Mouse (Mus musculus) erythroid progenitor cell, adult 5-6 weeks (primary cell): ENCODE data around the gene Atp1b2. TPM values are rescaled to one million over a fixed set of nuclear protein-coding genes. Genes with fewer than 3 reads are reported as not detected.
"Not testable (repeated sequence)": the region's sequence is repeated elsewhere in the genome, so short reads cannot be mapped to it uniquely, and the experiment has no call there.

Experiments used
- ATAC-seq: replicated peaks from 2 replicates; pipeline ENCODE4 v1.8.0; 2016; ENCODE audit warnings: moderate number of reproducible peaks, mild to moderate bottlenecking, moderate TSS enrichment, inconsistent platforms; ENCODE audit not compliant: poor library complexity, low FRiP score, severe bottlenecking
- total RNA-seq, 2 experiments: library from RNA; stranded (forward) in 1 of 2; stranded (reverse) in 1 of 2; fragments of 150-400 nt in 1 of 2; fragments of 186-747, 209-891 nt in 1 of 2; gene quantifications; 2 replicates each; pipeline versions ENCODE4 v1.2.3 to v1.2.4; 2015 to 2017; ENCODE audit warnings: low replicate concordance in 2 of 2

Atp1b2 gene
- 20.9 and 36.5 TPM in 2 replicates for total RNA-seq (2015; ENCODE audit: low replicate concordance)
- total RNA-seq (2017; ENCODE audit: low replicate concordance) = 3.5 and 4.5 TPM in 2 replicates

DNA sequence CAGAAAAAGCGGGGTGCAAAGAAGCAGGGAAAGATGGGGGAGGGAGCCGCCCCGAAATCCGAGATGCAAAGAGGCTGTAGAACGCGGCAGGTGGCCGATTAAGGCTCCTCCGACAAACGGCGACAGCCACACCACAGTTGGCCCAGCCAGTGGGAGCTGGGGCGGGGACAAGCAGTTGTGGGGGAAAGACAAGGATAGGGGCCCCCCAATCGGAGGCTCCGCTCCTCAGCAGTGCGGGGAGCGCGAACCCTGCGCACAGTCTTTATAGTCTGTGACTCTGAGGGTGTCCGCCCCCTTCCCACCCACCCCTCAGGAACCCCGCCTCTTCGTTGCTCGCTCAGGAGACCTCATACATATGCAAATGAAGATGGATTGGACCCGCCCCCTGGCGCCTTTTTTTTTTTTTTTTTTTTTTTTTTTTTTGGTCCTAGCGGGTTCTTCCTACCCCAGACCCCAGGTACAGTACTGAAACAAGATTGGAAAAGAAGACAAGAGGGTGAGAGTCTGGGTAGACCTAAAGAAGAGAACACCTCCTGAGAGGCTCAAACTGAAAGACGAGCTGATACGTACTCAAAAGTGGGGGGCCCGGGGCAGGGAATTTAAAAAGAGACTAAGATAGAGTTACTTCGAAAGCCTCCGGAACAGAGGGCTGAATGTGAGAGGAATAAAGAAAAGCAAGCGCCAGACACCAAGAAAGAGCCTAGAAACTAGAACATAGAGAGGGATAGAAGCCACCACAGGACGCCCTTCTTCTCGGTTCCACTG, at the start of gene Atp1b2:
Atp1b2 (minus strand) TSS at position 217 of the 765 bp plus-strand sequence.
- ATAC-seq = peak; percentile 80

DNA sequence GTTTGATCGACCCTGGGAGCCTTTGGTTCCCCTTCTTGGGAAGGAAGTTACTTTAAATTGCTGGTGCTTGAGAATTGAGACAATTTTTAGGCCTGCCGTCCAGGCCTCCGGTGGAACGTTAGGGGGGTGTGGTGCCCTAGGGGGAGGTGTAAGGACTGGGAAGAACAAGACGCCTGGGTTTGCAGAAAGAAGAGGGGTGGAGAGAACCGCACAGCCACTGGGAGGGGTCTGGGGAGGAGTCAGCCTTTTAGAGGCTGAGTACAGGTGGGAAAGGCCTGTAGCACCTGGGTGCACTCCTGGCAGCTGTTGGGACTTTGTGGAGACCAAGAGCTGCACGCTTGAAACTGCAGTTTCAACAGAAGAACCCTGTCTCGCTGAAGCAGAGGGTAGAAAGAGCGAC, 49.0 kb upstream of the Atp1b2 start:
- no peak for ATAC-seq

DNA sequence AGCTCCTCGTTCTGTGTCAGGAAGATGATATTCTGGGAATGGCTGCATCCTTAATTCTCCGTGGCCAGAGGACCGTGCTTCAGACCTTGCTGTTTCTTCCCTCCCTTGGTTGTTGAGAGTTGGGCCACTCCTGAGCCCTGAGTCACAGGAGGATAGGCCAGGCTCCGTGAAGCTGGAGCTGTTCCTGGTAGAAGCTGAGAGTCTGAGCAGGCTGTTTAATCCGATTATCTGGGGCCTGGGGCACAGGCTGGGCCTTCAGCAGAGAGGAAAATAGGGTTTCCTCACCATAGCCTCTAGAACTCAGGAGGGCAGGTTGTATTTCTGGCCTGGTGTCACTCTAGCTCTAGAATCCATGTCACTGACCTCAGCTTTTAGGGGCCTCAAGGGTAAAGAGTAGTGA, 47.7 kb upstream of the Atp1b2 start:
- no peak for ATAC-seq

DNA sequence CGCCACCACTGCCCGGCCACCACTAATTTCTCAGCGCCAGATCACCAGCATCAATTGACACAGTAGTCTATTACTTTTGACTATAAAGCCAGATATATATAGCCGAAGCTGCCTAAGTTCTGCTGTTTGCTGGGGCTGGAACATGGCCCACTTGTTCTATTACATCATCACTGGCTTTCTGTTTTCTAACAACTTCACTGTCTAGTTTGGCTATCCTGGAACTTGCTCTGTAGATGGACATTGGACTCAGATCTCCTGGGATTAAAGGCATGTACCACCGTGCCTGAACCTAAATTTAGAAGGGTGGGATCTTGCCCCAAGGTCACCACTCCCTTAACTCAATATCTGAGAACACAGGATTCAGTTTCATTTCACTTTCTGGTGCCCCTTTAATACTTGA, 40.1 kb upstream of the Atp1b2 start:
- ATAC-seq = no peak

DNA sequence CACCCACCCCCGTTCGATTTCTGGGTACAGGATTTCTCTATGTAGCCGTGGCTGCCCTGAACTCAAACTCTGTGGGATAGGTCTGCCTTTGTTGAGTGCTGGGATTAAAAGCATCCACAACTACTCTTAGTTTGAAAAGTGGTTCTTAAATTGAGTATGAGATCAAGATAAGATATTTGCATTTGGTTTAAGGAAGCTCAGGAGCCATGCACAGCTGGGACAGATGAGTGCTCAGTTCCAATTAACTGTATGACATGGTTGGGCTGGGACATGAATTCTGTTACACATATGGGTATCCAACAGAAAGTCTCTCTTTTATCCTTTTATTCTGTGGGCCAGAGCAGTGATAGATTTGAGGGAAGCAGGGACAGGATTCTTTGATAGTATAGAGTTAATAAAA, 29.7 kb upstream of the Atp1b2 start:
- no peak for ATAC-seq

DNA sequence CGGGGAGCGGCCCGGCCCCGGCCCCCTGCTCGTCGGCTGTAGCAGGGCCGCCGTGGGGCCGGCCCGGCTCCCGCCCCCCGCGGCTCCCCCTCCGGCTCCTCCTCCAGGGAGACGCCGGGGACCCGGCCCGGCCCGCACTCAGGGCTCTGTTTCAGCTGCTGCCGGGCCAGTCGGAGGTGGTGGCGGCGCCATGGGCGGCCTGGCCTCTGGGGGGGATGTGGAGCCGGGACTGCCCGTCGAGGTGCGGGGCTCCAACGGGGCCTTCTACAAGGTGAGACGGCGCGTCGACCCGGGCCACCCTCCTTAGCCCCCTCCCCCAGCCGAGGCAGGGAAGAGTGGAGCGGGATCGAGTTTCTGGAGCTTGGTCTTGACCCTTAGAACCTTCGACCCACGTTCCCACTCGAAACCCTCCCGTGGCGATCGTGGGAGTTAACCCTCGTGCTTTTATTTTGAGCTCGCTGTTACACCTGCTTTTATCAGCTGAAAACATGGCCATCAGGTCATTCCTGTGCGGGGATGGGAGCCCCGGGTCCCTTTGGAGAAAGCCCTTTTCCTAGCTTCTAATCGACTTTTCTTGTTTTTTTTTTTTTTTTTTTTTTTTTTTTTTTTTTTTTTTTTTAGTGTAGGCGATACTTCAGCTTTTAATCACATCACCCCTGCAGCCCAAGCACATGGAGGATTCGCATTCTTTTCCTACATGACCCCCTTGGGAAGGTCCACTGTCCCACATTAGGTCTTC, 27.6 kb upstream of the Atp1b2 start:
- ATAC-seq = peak; percentile 43

DNA sequence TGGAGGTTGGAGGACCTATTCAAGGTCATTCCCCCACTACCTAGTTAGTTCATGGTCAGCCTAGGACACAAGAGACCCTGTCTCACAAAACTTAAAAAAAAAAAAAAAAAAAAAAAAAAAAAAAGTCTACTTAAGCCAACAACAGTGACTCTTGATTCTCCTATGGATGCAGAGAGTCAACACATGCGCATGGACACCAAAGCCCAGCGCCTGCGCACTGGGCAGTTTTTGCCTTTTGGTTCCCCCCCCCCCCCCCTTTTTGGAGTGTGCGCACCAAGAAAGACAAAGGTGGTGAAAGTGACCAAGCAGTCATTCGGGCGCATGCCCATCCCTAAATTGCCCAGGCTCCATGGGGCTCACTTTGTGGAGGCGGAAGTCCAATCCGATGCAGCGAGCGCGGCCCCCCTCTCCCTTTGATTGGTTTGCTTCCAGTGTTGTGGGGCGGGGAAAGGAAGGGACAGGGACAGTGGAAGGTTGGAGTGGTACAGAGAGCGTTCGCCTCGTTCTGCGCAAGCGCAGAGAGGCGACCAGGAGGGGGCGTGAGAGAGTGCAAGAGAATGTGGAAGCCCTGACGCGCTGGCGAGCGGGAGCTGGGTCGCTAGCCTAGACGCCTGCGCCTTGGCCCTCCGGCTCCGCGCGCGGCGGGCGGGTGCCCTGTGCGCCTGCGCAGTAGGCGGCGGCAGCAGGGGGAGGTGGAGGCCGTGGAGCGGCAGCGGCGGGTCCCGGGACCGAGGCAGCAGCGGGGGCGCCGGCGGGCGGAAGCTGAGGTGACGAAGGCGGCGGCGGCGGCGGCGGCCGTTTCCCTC, 26.7 kb upstream of the Atp1b2 start, which contains the start of gene Fxr2:
Fxr2 (plus strand) TSS at position 707 of the 806 bp plus-strand sequence.
- ATAC-seq = peak; percentile 90

DNA sequence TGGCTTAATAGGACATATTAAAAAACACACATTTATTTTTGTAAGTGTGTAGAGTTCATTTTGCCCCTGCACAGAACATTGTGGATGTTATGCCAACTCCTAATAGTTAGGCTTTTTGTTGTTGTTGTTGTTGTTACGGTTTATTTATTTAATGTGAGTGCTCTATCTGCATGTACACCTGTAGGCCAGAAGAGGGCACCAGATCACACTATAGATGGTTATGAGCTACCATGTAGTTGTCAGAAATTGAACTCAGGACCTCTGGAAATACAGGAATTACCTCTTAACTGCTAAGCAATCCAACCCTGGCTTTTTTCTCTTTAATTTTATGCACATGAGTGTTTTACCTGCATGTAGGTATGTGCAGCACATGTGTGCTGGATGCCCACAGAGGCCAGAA, 24.1 kb upstream of the Atp1b2 start:
- ATAC-seq = no peak

DNA sequence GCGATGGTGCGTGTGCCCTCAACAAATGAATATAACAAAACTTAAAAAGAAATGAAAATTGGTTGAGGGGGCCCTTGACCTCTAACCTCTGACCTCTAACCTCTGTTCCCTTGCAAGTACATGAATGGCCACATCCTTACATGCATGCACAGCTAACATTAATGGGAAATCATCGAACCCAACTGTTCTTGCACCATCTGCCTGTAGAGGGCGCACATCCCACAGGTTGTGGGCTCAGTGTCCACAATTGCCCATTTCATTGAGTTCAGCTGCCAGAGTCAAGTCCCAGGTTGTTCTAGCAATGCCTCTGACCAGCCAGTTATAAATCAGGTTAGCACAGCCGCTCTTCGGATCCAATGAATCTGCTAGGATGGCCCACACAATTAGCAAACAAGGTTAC, 22.5 kb upstream of the Atp1b2 start:
- ATAC-seq = peak; percentile 52

DNA sequence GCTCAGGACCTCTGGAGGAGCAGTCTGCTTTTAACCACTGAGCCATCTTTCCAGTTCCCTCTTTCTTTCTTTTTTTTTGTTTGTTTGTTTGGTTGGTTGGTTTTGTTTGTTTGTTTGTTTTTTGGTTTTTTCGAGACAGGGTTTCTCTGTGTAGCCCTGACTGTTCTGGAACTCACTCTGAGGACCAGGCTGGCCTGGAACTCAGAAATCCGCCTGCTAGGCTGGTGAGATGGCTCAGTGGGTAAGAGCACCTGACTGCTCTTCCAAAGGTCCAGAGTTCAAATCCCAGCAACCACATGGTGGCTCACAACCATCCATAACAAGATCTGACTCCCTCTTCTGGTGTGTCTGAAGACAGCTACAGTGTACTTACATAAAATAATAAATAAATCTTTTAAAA, 18.6 kb upstream of the Atp1b2 start:
- ATAC-seq = not testable (repeated sequence)

DNA sequence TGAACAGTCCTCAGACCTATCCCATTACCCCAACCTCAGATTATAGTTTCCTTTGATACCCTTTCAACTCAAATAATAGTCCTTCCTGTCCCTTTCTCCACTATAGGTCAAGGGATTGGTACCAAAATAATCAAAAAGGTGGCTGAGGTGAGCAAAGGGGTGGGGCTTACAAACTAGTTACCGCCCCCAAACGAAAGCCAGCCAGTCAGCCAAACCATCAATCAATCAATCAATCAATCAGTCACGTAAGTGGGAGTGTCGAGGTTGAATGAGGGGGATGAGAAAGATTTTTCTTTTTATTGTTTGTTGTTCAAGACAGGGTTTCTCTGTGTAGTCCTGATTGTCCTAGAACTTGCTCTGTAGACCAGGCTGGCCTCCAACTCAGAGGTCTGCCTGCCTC, 17.3 kb upstream of the Atp1b2 start:
- ATAC-seq = no peak

DNA sequence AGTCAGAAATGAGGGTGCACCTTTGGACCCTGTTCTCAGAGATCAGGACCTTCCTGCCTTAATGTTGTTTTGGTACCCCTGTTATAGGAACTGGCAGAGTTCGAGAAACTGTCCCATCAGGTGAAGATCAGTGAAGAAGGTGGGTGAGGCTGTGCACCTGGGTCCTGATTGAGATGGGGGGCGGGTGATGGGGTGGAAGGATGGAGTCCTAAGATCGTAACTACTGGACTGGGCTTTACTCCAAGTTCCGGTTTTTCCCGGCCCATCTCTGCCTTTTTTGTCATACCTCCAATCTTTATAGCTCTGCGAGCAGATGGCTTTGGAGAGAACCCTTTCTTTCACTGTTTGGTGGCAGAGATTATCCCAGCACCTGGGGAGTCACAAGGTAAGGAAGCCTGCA, 16.7 kb upstream of the Atp1b2 start:
- no peak for ATAC-seq

DNA sequence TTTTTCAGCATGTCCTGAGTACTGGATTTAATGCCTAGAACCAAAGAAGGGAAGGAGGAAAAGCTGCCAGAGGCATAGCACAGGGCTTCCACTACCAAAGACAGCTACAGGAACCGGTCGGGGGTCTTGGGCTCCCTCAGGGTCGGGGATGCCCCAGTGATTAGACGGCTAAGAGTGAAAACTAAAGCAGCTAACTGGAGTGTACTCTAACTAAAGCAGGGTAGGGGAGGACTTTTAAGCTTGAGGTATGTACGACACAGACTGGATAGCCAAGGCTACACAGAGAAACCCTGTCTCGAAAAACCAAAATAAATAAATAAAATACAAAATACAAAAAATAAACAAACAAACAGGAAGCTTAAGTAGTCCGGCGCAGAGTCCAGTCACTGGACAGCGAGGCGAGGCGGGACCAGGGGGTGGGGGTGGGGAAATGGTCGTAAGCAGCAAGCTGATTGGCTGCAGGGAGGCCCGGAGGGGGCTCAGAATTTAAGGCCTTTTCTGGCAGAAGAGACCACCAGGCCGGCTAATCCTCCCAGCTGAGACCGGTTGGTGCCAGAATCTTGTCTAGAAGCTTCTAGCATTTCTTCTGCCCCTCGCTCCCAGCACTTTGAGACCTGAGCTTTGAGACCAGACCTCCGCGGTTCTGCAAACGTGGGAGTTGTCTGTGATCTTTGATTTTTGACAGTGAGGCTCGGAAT, 16.0 kb upstream of the Atp1b2 start, which contains the start of gene Sat2:
Sat2 (plus strand) TSS at position 454 of the 698 bp plus-strand sequence.
- 0 out of 2 replicates have a peak, but pooled peaks have one; percentile 51 for ATAC-seq

DNA sequence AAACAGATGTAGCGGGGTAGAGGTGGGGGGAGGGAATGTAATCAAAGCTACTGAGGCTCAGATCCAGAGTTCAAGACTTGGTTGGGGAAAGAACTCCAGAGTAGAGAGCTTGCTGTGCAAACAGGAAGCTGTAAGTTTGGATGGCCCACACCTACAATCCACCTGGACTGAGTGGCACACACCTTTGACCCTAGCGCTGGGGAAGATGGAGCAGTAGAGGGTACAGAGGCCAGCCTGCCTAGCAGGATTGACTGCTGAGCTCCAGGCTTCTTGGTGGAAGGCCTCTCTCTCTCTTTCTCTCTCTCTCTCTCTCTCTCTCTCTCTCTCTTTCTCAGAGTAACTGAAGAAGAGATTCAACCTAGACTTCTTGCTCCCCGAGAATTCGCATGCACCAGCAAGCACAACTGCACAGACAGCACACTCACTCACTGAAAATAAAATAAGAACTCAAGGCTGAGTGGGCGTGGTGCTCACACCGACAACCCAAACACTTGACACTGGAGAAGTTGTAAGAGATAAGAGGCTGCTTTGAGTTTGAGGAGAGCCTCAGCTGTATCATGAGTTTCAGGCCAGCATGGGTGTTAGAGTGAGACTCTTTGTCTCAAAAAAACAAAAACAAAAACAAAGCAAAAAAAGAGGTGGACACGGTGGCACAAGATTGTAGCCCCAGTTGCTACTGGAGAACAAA, 14.8 kb upstream of the Atp1b2 start:
- peak; percentile 67 for ATAC-seq

DNA sequence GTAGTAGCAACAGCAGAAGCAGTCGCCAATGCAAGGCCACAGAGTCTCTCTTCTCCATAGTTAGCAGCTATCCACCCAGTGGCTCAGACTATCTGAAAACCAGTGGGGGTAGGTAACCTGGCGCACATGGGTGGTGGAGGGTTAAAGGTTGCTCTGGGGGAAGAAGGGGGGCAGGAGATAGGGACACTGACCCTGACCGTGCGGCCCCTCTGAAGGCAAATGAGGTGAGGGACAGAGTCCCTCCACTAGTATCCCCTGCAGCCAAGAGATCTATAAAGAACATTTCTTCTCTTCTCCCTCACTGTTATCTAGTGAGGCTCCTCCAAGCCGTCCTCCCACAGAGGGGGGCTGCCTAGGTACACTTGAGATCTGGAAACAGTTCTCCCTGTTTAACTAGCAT, 12.1 kb upstream of the Atp1b2 start, which contains the start of gene Shbg:
Shbg (minus strand) TSS at position 101 of the 400 bp plus-strand sequence.
- no peak for ATAC-seq

DNA sequence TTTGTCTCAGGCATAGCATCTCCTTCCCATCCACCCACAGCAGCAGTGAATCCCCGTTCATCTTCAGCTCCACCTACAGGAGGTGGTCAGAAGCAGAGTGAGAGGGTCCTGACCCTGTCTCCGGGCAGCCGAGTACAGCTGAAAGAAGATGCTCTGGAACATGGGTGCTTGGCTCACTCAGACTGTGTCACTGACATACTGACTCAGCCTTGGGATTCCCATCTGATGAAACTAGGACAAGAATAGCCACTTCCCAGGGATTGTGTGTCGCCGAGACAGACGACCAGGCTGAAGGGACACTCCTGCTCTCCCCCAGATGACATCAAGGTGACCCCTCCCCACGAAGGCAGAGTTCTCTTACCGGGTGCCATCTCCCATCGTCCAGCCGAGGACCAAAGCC, 11.0 kb upstream of the Atp1b2 start:
- ATAC-seq = no peak

DNA sequence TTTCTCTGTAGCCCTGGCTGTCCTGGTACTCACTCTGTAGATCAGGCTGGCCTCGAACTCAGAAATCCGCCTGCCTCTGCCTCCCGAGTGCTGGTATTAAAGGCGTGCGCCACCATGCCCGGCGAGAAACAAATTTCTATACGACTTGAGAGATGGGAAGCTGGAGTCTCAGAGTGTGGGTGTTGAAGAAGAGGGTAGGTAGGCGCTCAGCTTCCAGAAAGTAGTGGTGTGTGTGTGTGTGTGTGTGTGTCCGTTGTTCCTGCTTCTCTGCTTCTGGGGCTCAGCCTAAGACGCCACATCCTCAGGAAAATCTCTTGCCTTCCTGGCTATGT, 8.5 kb upstream of the Atp1b2 start:
- ATAC-seq = not testable (repeated sequence)

DNA sequence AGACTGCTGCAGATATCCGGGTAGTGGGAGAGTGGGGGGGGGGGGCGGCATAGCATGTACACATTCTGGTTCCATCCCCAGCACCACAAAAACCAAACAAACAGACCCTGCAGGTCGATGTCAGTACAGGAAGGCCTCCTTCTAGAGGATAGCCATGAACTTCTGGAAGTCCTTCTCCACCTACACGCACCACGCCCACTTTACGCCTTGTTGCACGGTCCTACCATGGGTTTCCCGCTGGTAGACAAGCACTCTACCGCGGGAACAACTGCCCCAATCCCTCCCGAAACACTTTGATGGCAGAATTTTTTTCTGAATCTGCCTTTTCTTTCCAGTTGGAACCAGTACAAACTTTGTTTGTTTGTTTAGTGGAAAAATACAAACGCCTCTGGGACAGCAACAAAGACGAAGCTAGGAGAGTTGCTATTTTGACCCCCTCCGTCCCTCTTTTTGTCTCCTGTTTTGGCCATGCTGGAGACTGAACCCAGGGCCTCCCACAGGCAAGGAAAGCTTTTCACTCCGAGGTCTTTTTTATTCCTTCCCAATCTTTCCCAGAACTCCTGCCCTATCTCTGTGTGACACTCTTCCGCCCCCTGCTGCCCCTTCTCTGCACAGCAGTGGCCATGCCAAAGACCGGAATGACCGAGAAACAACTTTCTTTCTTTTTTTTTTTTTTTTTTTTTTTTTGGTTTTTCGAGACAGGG, 8.0 kb upstream of the Atp1b2 start:
- ATAC-seq = peak; percentile 88
